Mouse (Mus musculus) CH12F3 (cell line): Measurements from ENCODE around the gene Mical1.
"Not testable (repeated sequence)": the region's sequence is repeated elsewhere in the genome, so short reads cannot be mapped to it uniquely, and the experiment has no call there.

Experiments used
- in situ Hi-C: fragments of 300-500 bp; cut with MboI; formaldehyde crosslinking; loops from 2 replicates; pipeline ENCODE4 v1.14.3; 2020; ENCODE audit warnings: low sequenced_read_pairs

Mical1 gene

DNA sequence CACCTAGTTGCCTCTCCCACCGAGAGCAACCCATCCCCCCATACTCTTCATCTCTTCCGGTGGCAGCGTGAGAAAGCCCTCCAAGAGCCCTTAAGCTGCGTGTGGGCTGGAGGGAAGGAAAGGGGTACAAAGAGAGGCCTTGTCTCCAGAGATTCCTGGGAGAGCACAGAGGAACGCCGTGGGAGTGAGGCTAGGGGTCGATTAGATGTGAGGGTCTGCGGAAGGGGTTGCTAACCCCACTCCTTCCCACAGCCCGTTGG lies 834 bp downstream of the Mical1 start:
- in situ Hi-C loops: no loop called here

GRCm38 (mm10) chr10:41477278-41478181 lies 1.4 kb downstream of the Mical1 start:
- in situ Hi-C loops: no loop called here

DNA sequence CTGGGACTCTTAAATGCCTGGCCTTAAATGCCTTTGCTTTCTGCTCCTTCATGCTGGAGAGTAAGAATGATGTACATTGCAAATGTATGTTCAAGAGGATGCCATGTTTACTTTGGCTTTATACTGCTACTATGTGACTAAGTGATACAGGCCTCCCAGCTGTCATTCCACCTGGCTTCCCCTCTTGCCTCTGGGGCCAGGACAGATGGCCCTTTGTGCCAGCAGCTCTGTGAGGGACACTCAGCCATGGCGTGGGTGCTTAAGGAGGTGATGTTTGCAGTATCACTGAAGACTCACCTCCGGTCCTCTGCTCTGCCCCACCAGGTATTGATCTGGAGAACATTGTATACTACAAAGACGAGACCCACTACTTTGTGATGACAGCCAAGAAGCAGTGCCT lies 3.8 kb downstream of the Mical1 start:
- in situ Hi-C loops: no loop called here

GRCm38 (mm10) chr10:41480938-41481880 lies 5.1 kb downstream of the Mical1 start:
- in situ Hi-C loops: no loop called here

DNA sequence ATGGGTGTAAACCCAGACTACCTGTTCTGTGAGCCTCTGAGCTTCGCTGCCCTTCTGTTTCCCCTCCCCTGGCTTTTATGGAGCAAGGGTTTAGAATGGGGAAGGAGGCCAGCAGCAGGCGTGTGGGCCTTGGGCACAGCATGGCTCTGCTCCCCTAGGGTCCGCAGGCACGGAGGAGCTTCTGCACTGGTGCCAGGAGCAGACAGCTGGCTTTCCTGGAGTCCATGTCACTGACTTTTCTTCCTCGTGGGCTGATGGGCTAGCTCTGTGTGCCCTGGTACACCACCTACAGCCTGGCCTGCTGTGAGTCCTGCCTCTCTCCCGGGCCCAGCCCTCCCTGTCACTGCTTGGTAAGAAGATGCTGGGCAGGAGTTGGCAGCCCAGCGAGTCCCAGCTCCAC lies 6.3 kb downstream of the Mical1 start:
- in situ Hi-C loops: no loop called here

DNA sequence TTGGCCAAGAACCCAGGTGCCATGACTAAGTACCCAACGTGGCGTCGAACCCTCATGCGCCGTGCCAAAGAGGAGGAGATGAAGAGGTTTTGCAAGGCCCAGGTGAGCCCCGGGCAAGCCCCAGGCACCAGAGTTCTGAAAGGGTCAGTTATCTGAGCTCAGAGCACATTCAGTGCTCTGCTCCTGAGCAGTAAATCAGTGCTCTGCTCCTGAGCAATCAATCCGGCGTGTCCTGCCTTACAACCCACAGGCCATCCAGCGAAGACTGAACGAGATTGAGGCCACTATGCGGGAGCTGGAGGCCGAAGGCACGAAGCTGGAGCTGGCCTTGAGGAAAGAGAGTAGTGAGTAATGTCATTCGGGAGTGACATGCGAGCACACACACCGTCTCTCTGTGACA lies 9.7 kb downstream of the Mical1 start:
- in situ Hi-C loops: no loop called here

- in situ Hi-C loops: no loop called here
Measured at GRCm38 (mm10) chr10:41486506-41487170, 10.5 kb downstream of the Mical1 start.

- in situ Hi-C loops: no loop called here
Measured at GRCm38 (mm10) chr10:41488877-41489276, 12.8 kb downstream of the Mical1 start.

- in situ Hi-C loops: no loop called here
Measured at GRCm38 (mm10) chr10:41489294-41489693, 13.2 kb downstream of the Mical1 start.

GRCm38 (mm10) chr10:41489708-41490517 lies 13.8 kb downstream of the Mical1 start, which contains the start of the genes Smpd2 and Ppil6:
Smpd2 (minus strand) TSS chr10:41490369.
Ppil6 (plus strand) TSS chr10:41490439.
- in situ Hi-C loops: no loop called here

DNA sequence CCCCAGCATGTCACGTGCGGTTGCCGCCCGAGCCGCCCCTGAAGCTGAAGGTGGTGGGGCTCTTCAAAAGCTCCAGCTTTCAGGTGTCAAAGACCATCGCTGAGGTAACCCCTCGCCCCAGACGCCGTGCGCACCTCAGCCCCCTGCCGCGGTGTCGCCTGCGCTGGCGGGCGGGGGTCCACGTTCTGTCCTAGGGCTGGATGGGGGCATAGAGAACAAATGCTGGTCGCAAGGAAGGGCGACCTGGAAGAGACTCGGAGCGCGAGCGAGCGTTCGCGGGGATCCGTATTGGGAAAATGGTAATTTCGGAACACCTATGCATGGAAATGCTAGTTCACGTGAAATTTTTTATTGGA lies 14.4 kb downstream of the Mical1 start:
- in situ Hi-C loops: no loop called here

DNA sequence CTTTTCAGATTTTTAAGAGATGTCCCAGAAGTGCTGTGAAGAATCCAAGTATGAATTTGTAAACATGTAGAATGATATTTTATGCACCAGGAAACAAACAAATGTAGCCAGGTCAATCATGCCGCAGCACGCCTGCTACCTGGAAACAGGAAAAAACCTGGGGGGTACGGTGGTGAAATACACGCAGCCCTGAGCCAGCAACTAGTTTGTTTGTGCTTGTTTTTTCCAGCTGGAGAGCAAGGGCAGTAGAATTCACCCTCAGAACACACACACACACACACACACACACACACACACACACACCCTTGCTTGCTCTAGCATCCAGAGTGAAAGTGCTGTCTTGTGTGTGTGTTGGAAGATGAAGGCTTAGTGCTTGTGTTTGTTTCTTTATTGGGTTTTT lies 15.0 kb downstream of the Mical1 start:
- in situ Hi-C loops: no loop called here

DNA sequence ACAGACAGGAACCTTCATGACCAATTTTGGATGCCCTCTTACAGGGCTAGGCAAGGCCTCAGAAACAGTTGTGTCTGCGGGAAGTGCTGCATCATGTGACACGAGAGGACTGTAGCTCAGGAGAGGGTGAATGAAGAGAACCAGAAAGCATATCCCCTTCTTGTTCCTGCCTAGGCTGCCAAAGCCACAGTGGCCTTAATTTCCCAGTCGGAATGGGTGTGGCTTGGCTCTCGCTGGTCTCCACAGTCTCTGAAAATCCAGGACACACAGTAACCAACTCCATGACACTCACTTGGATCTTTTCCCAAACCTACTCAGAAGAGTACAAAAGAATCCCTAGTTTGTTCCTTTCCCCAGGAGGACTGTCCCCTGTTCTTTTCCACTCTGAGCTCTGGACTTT lies 24.8 kb downstream of the Mical1 start:
- in situ Hi-C loops: no loop called here

DNA sequence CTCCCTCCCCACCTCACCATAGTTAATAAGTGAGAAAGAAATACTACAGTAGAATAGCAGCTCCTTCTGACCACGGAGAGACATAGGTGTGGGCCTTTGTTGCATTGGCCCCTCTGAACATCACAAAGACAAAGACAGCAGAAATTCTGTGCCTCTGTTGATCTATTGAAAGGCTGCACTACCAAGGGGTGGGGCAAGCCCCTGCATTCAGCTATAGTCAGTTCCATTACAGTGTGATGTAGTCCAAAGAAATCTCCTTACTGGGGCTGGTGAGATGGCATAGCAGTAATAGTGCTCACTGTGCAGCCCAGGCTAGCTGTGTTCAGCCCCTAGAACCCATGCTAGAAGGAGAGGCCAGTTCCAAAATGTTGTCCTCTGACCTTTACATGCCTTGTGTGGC lies 28.9 kb downstream of the Mical1 start:
- in situ Hi-C loops: no loop called here

DNA sequence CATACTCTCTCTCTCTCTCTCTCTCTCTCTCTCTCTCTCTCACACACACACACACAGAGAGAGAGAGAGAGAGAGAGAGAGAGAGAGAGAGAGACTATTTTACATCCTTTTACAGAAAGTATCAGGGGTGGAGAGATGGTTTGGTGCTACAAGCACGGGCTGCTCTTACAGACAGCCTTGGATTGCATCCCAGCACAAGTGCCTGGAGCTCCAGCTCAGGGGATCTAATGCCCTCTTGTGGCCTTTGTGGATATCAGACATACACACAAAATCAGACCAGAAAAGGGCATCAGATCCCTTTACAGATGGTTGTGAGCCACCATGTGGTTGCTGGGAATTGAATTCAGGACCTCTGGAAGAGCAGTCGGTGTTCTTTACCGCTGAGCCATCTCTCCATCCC lies 29.3 kb downstream of the Mical1 start:
- in situ Hi-C loops: not testable (repeated sequence)

- in situ Hi-C loops: no loop called here
Measured at GRCm38 (mm10) chr10:41509160-41509559, 33.0 kb downstream of the Mical1 start.

- in situ Hi-C loops: loop anchor here (10.0 kb wide), 1 partner anchor 780 kb away; no protein-coding TSS in a partner anchor
Measured at GRCm38 (mm10) chr10:41514301-41514700, 38.2 kb downstream of the Mical1 start.

DNA sequence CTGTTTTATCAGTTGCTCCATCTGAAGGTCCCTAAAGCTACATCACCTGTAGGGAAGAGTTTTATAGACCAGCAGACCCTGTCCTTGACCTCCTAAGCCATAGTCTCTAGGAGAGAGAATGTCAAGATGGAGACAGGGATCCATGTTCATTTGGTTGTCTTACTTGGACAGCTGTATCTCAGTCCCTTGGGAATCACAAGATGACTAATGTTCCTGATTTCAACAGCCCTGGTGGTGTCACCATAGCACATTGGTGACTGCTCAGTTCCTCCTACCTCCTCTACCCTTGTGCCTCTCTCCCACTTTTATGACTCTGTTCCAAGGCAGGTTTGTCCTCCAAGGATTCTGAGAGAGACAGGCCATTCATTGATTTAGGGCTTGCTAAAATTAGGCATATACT lies 38.8 kb downstream of the Mical1 start:
- in situ Hi-C loops: loop anchor here (5.0 to 10.0 kb wide), 2 partner anchors 167 to 780 kb away; no protein-coding TSS in a partner anchor

GRCm38 (mm10) chr10:41518508-41518980 lies 42.4 kb downstream of the Mical1 start:
- in situ Hi-C loops: loop anchor here (5.0 to 10.0 kb wide), 2 partner anchors 164 to 776 kb away; no protein-coding TSS in a partner anchor
